Mouse (Mus musculus) liver, embryonic 12.5 days (tissue): Measurements from ENCODE around the gene Slc25a48. TPM values are rescaled to one million over a fixed set of nuclear protein-coding genes. Genes with fewer than 3 reads are reported as not detected.

Experiments
- ATAC-seq: fragments of 200-750 bp; cut with Nextera tagmentation; 2 replicates; pipeline ENCODE4 v1.8.0; 2017; ENCODE audit warnings: moderate number of reproducible peaks, mild to moderate bottlenecking, moderate library complexity
- H3K27ac ChIP-seq: fragments of 300-500 bp; sonication (generic); 2 replicates; pipeline ENCODE4 v1.5.1; 2016; ENCODE audit warnings: mild to moderate bottlenecking
- H3K27me3 ChIP-seq: fragments of 300-500 bp; sonication (generic); replicated peaks from 2 replicates; pipeline ENCODE4 v1.6.1; 2016; ENCODE audit warnings: mild to moderate bottlenecking, moderate library complexity
- H3K36me3 ChIP-seq: fragments of 300-500 bp; sonication (generic); 2 replicates; pipeline ENCODE4 v1.6.1; 2016; ENCODE audit warnings: mild to moderate bottlenecking, moderate library complexity
- H3K4me1 ChIP-seq: fragments of 300-500 bp; sonication (generic); 2 replicates; pipeline ENCODE4 v1.6.1; 2016
- H3K4me2 ChIP-seq: fragments of 300-500 bp; sonication (generic); 2 replicates; pipeline ENCODE4 v1.6.1; 2016; ENCODE audit warnings: mild to moderate bottlenecking, moderate library complexity
- H3K4me3 ChIP-seq: fragments of 300-500 bp; sonication (generic); 2 replicates; pipeline ENCODE4 v1.5.1; 2016; ENCODE audit warnings: mild to moderate bottlenecking, moderate library complexity
- H3K9ac ChIP-seq: fragments of 300-500 bp; sonication (generic); 2 replicates; pipeline ENCODE4 v1.6.1; 2016; ENCODE audit warnings: mild to moderate bottlenecking, moderate library complexity
- H3K9me3 ChIP-seq: fragments of 300-500 bp; sonication (generic); replicated peaks from 2 replicates; pipeline ENCODE4 v1.6.1; 2016; ENCODE audit warnings: mild to moderate bottlenecking, moderate library complexity
- WGBS: fragments of 180-500 bp; shearing (Covaris S2); methylation state at CpG from one replicate; pipeline ENCODE4 v1.1.7; 2016; ENCODE audit not compliant: insufficient replicate concordance; 5-methylcytosine and 5-hydroxymethylcytosine counted together
- polyA plus RNA-seq: library from polyadenylated mRNA; unstranded; fragments of >200 nt; fragmentation: Nextera tagmentation; extraction: Ambion mirVana; gene quantifications from 2 replicates; pipeline ENCODE4 v1.2.1, GENCODE M21; 2016

Slc25a48 gene
- polyA plus RNA-seq, 1 experiment from 2014 or later: 0.26 TPM

- 72% methylated on average over 3 of the region's 3 CpGs for WGBS
Measured at GRCm38 (mm10) chr13:56482146-56482545, 44.0 kb downstream of the Slc25a48 start, which contains the start of gene Il9. TSS of gene Il9 (minus strand) at chr13:56482246.

GRCm38 (mm10) chr13:56488012-56488411 lies 49.9 kb downstream of the Slc25a48 start:
- Histone ChIP-seq H3K36me3 (no peaks in the 10 kb centered on the region), H3K4me2 (no peak overlapping the region), H3K9ac (no peak overlapping the region), H3K27me3 (no peaks in the 10 kb centered on the region), H3K27ac (no peak overlapping the region), H3K4me1 (no peaks in the 10 kb centered on the region), H3K4me3 (no peak overlapping the region), H3K9me3 (no peaks in the 10 kb centered on the region)
- WGBS: 45% methylated on average over 5 of the region's 5 CpGs
- ATAC-seq: no peak

More at GRCm38 (mm10) chr13:56482146-56482545, 44.0 kb downstream of the Slc25a48 start, which contains the start of gene Il9:
- Histone ChIP-seq H3K27me3 (no peaks in the 10 kb centered on the region), H3K4me1 (no peaks in the 10 kb centered on the region), H3K4me2 (no peak within 1 kb of the TSS), H3K4me3 (no peak within 1 kb of the TSS), H3K36me3 (no peaks in the 10 kb centered on the region), H3K9me3 (no peaks in the 10 kb centered on the region), H3K27ac (no peak within 1 kb of the TSS), H3K9ac (no peak within 1 kb of the TSS)
- no peak for ATAC-seq

- Histone ChIP-seq H3K4me1 (no peaks in the 10 kb centered on the region), H3K9me3 (no peaks in the 10 kb centered on the region), H3K27me3 (no peaks in the 10 kb centered on the region), H3K27ac (no peak overlapping the region), H3K4me3 (no peak overlapping the region), H3K36me3 (no peaks in the 10 kb centered on the region), H3K9ac (no peak overlapping the region), H3K4me2 (no peak overlapping the region)
- 61% methylated on average over 3 of the region's 3 CpGs for WGBS
- no peak for ATAC-seq
Measured at GRCm38 (mm10) chr13:56494440-56494839, 56.3 kb downstream of the Slc25a48 start.

GRCm38 (mm10) chr13:56500132-56500531 lies 62.0 kb downstream of the Slc25a48 start:
- Histone ChIP-seq H3K4me2 (no peak overlapping the region), H3K9ac (no peak overlapping the region), H3K27me3 (no peaks in the 10 kb centered on the region), H3K27ac (no peak overlapping the region), H3K9me3 (no peaks in the 10 kb centered on the region), H3K4me3 (no peak overlapping the region), H3K4me1 (no peaks in the 10 kb centered on the region), H3K36me3 (no peaks in the 10 kb centered on the region)
- WGBS: 60% methylated on average over 3 of the region's 3 CpGs
- no peak for ATAC-seq

GRCm38 (mm10) chr13:56500636-56501035 lies 62.5 kb downstream of the Slc25a48 start:
- H3K36me3 ChIP-seq: no peaks in the 10 kb centered on the region
- no peak overlapping the region for H3K4me3 ChIP-seq
- H3K4me2 ChIP-seq: no peak overlapping the region
- H3K9me3 ChIP-seq: no peaks in the 10 kb centered on the region
- H3K27me3 ChIP-seq: no peaks in the 10 kb centered on the region
- no peak overlapping the region for H3K9ac ChIP-seq
- ATAC-seq: no peak
- no peak overlapping the region for H3K27ac ChIP-seq
- no peaks in the 10 kb centered on the region for H3K4me1 ChIP-seq
- 76% methylated on average over 8 of the region's 8 CpGs for WGBS

- no peak for ATAC-seq
- no peaks in the 10 kb centered on the region for H3K27me3 ChIP-seq
- H3K27ac ChIP-seq: no peak overlapping the region
- H3K4me3 ChIP-seq: no peak overlapping the region
- H3K4me2 ChIP-seq: no peak overlapping the region
- no peaks in the 10 kb centered on the region for H3K9me3 ChIP-seq
- no peaks in the 10 kb centered on the region for H3K36me3 ChIP-seq
- no peak overlapping the region for H3K9ac ChIP-seq
- H3K4me1 ChIP-seq: no peaks in the 10 kb centered on the region
- WGBS: 35% methylated on average over 6 of the region's 6 CpGs
Measured at GRCm38 (mm10) chr13:56501866-56502420, 63.8 kb downstream of the Slc25a48 start.

GRCm38 (mm10) chr13:56506871-56507496 lies 68.8 kb downstream of the Slc25a48 start:
- Histone ChIP-seq H3K36me3 (no peaks in the 10 kb centered on the region), H3K9me3 (no peaks in the 10 kb centered on the region), H3K9ac (no peak overlapping the region), H3K27me3 (no peaks in the 10 kb centered on the region), H3K27ac (no peak overlapping the region), H3K4me2 (no peak overlapping the region), H3K4me3 (no peak overlapping the region), H3K4me1 (no peaks in the 10 kb centered on the region)
- WGBS: 58% methylated on average over 6 of the region's 6 CpGs
- ATAC-seq: no peak

GRCm38 (mm10) chr13:56509796-56510195 lies 71.6 kb downstream of the Slc25a48 start:
- no peak overlapping the region for H3K4me3 ChIP-seq
- H3K9me3 ChIP-seq: no peaks in the 10 kb centered on the region
- no peak overlapping the region for H3K9ac ChIP-seq
- H3K4me1 ChIP-seq: no peaks in the 10 kb centered on the region
- H3K4me2 ChIP-seq: no peak overlapping the region
- H3K27ac ChIP-seq: no peak overlapping the region
- H3K27me3 ChIP-seq: no peaks in the 10 kb centered on the region
- 68% methylated on average over 2 of the region's 2 CpGs for WGBS
- ATAC-seq: no peak
- no peaks in the 10 kb centered on the region for H3K36me3 ChIP-seq

GRCm38 (mm10) chr13:56513595-56513994 lies 75.4 kb downstream of the Slc25a48 start:
- no peak overlapping the region for H3K9ac ChIP-seq
- ATAC-seq: no peak
- no peaks in the 10 kb centered on the region for H3K9me3 ChIP-seq
- H3K36me3 ChIP-seq: no peaks in the 10 kb centered on the region
- H3K27me3 ChIP-seq: no peaks in the 10 kb centered on the region
- no peak overlapping the region for H3K27ac ChIP-seq
- no peak overlapping the region for H3K4me2 ChIP-seq
- H3K4me3 ChIP-seq: no peak overlapping the region
- H3K4me1 ChIP-seq: no peaks in the 10 kb centered on the region

- 58% methylated on average over 4 of the region's 4 CpGs for WGBS
- no peak for ATAC-seq
Measured at GRCm38 (mm10) chr13:56516311-56516710, 78.2 kb downstream of the Slc25a48 start.

GRCm38 (mm10) chr13:56516816-56517215 lies 78.7 kb downstream of the Slc25a48 start:
- Histone ChIP-seq H3K9ac (no peak overlapping the region), H3K4me2 (no peak overlapping the region), H3K36me3 (no peaks in the 10 kb centered on the region), H3K27ac (no peak overlapping the region), H3K4me1 (peaks cover 2% of the 10 kb centered on the region), H3K4me3 (no peak overlapping the region), H3K9me3 (no peaks in the 10 kb centered on the region), H3K27me3 (no peaks in the 10 kb centered on the region)
- ATAC-seq: no peak
- WGBS: 48% methylated on average over 7 of the region's 7 CpGs

More at GRCm38 (mm10) chr13:56516311-56516710, 78.2 kb downstream of the Slc25a48 start:
- H3K4me1 ChIP-seq: no peaks in the 10 kb centered on the region
- no peaks in the 10 kb centered on the region for H3K27me3 ChIP-seq
- H3K9me3 ChIP-seq: no peaks in the 10 kb centered on the region
- H3K27ac ChIP-seq: no peak overlapping the region
- H3K4me3 ChIP-seq: no peak overlapping the region
- no peak overlapping the region for H3K4me2 ChIP-seq
- no peak overlapping the region for H3K9ac ChIP-seq
- no peaks in the 10 kb centered on the region for H3K36me3 ChIP-seq

GRCm38 (mm10) chr13:56522081-56522820 lies 84.1 kb downstream of the Slc25a48 start, which contains the start of gene Fbxl21:
TSS of gene Fbxl21 (plus strand) at chr13:56522472.
- Histone ChIP-seq H3K9ac (peak within 1 kb of the TSS; percentile 63), H3K27ac (no peak within 1 kb of the TSS), H3K4me3 (peak within 1 kb of the TSS; percentile 63), H3K27me3 (no peaks in the 10 kb centered on the region), H3K4me1 (peaks cover 12% of the 10 kb centered on the region), H3K36me3 (no peaks in the 10 kb centered on the region), H3K4me2 (peak within 1 kb of the TSS; percentile 93), H3K9me3 (no peaks in the 10 kb centered on the region)
- WGBS: 2% methylated on average over 53 of the region's 56 CpGs
- peak; percentile 97 for ATAC-seq
